Mouse (Mus musculus) embryonic facial prominence, embryonic 13.5 days (tissue): ENCODE data around the gene Fbxo44. TPM values are rescaled to one million over a fixed set of nuclear protein-coding genes. Genes with fewer than 3 reads are reported as not detected.
"Not testable (repeated sequence)": the region's sequence is repeated elsewhere in the genome, so short reads cannot be mapped to it uniquely, and the experiment has no call there.

Source experiments
- ATAC-seq: fragments of 200-750 bp; cut with Nextera tagmentation; 2 replicates; pipeline ENCODE4 v1.8.0; 2017; ENCODE audit warnings: low read depth; ENCODE audit not compliant: insufficient number of reproducible peaks, insufficient read depth, low FRiP score, low TSS enrichment
- H3K27ac ChIP-seq: fragments of 300-500 bp; sonication (generic); 2 replicates; pipeline ENCODE4 v1.5.1; 2015; ENCODE audit warnings: moderate library complexity, mild to moderate bottlenecking, inconsistent platforms
- H3K27me3 ChIP-seq: fragments of 300-500 bp; sonication (generic); 2 replicates; pipeline ENCODE4 v1.6.1; 2015; ENCODE audit warnings: mild to moderate bottlenecking, inconsistent platforms
- H3K36me3 ChIP-seq: fragments of 300-500 bp; sonication (generic); 2 replicates; pipeline ENCODE4 v1.6.1; 2015; ENCODE audit warnings: mild to moderate bottlenecking, inconsistent platforms
- H3K4me1 ChIP-seq: fragments of 300-500 bp; sonication (generic); 2 replicates; pipeline ENCODE4 v1.6.1; 2015; ENCODE audit warnings: inconsistent platforms
- H3K4me2 ChIP-seq: fragments of 300-500 bp; sonication (generic); 2 replicates; pipeline ENCODE4 v1.6.1; 2015; ENCODE audit warnings: moderate library complexity, mild to moderate bottlenecking, inconsistent platforms
- H3K4me3 ChIP-seq: fragments of 300-500 bp; sonication (generic); 2 replicates; pipeline ENCODE4 v1.5.1; 2015; ENCODE audit warnings: mild to moderate bottlenecking, inconsistent platforms
- H3K9ac ChIP-seq: fragments of 300-500 bp; sonication (generic); 2 replicates; pipeline ENCODE4 v1.6.1; 2015; ENCODE audit warnings: mild to moderate bottlenecking, inconsistent platforms
- H3K9me3 ChIP-seq: fragments of 300-500 bp; sonication (generic); 2 replicates; pipeline ENCODE4 v1.6.1; 2016; ENCODE audit warnings: inconsistent platforms
- WGBS: fragments of 180-500 bp; shearing (Covaris S2); methylation state at CpG from one replicate; pipeline ENCODE4 v1.1.7; 2015; ENCODE audit warnings: mixed read lengths; 5-methylcytosine and 5-hydroxymethylcytosine counted together
- polyA plus RNA-seq: library from polyadenylated mRNA; unstranded; fragments of >200 nt; fragmentation: Nextera tagmentation; extraction: Ambion mirVana; gene quantifications from 2 replicates; pipeline ENCODE4 v1.2.1, GENCODE M21; 2015

The Fbxo44 gene
- 13.5 TPM in 2 replicates for polyA plus RNA-seq

- peak; percentile 73 for ATAC-seq
- peaks cover 44% of the 10 kb centered on the region for H3K4me1 ChIP-seq
- under 1% methylated on average over 42 of the region's 43 CpGs for WGBS
- no peaks in the 10 kb centered on the region for H3K9me3 ChIP-seq
- H3K4me2 ChIP-seq, result peak within 1 kb of the TSS; percentile 96
- H3K4me3 ChIP-seq, result peak within 1 kb of the TSS; percentile 64
- peak within 1 kb of the TSS; percentile 77 for H3K9ac ChIP-seq
- peaks cover 60% of the 10 kb centered on the region for H3K27me3 ChIP-seq
- H3K27ac ChIP-seq, result no peak within 1 kb of the TSS
- peaks cover 13% of the 10 kb centered on the region for H3K36me3 ChIP-seq
Observed at GRCm38 (mm10) chr4:148160436-148161390, at the start of gene Fbxo44, which contains the start of gene Fbxo2. TSS of gene Fbxo44 (minus strand) at chr4:148160482. TSS of gene Fbxo2 (plus strand) at chr4:148160621.

GRCm38 (mm10) chr4:148204873-148205232 lies 44.6 kb upstream of the Fbxo44 start:
- no peak overlapping the region for H3K4me3 ChIP-seq
- H3K36me3 ChIP-seq, result no peaks in the 10 kb centered on the region
- H3K4me2 ChIP-seq, result no peak overlapping the region
- H3K9me3 ChIP-seq, result no peaks in the 10 kb centered on the region
- WGBS, result 65% methylated on average over 6 of the region's 6 CpGs
- peaks cover 16% of the 10 kb centered on the region for H3K27me3 ChIP-seq
- no peak overlapping the region for H3K27ac ChIP-seq
- no peak for ATAC-seq
- H3K9ac ChIP-seq, result 0 out of 2 replicates have a peak overlapping the region, but pooled peaks have one; percentile 21
- H3K4me1 ChIP-seq, result no peaks in the 10 kb centered on the region

- no peak overlapping the region for H3K4me3 ChIP-seq
- H3K9ac ChIP-seq, result 0 out of 2 replicates have a peak overlapping the region, but pooled peaks have one; percentile 21
- peaks cover 17% of the 10 kb centered on the region for H3K27me3 ChIP-seq
- no peaks in the 10 kb centered on the region for H3K4me1 ChIP-seq
- no peak overlapping the region for H3K4me2 ChIP-seq
- ATAC-seq, result no peak
- H3K36me3 ChIP-seq, result no peaks in the 10 kb centered on the region
- H3K27ac ChIP-seq, result no peak overlapping the region
- WGBS, result 54% methylated on average over 15 of the region's 15 CpGs
- H3K9me3 ChIP-seq, result no peaks in the 10 kb centered on the region
Observed at GRCm38 (mm10) chr4:148204061-148204872, 44.0 kb upstream of the Fbxo44 start.

GRCm38 (mm10) chr4:148203557-148203956 lies 43.3 kb upstream of the Fbxo44 start:
- Histone ChIP-seq H3K9me3 (no peaks in the 10 kb centered on the region), H3K36me3 (no peaks in the 10 kb centered on the region), H3K4me2 (no peak overlapping the region), H3K4me3 (no peak overlapping the region), H3K27me3 (peaks cover 24% of the 10 kb centered on the region), H3K4me1 (no peaks in the 10 kb centered on the region), H3K27ac (no peak overlapping the region), H3K9ac (no peak overlapping the region)
- no peak for ATAC-seq
- 92% methylated on average over 2 of the region's 2 CpGs for WGBS

GRCm38 (mm10) chr4:148198721-148199120 lies 38.4 kb upstream of the Fbxo44 start:
- no peaks in the 10 kb centered on the region for H3K36me3 ChIP-seq
- no peak overlapping the region for H3K27ac ChIP-seq
- H3K27me3 ChIP-seq, result peaks cover 23% of the 10 kb centered on the region
- ATAC-seq, result no peak
- no peak overlapping the region for H3K4me3 ChIP-seq
- WGBS, result 44% methylated on average over 10 of the region's 10 CpGs
- H3K4me1 ChIP-seq, result no peaks in the 10 kb centered on the region
- no peak overlapping the region for H3K4me2 ChIP-seq
- H3K9ac ChIP-seq, result no peak overlapping the region
- H3K9me3 ChIP-seq, result no peaks in the 10 kb centered on the region

GRCm38 (mm10) chr4:148194400-148194799 lies 34.1 kb upstream of the Fbxo44 start:
- Histone ChIP-seq H3K9me3 (no peaks in the 10 kb centered on the region), H3K4me3 (no peak overlapping the region), H3K27me3 (peaks cover 22% of the 10 kb centered on the region), H3K27ac (no peak overlapping the region), H3K4me1 (no peaks in the 10 kb centered on the region), H3K9ac (no peak overlapping the region), H3K4me2 (no peak overlapping the region), H3K36me3 (no peaks in the 10 kb centered on the region)
- no peak for ATAC-seq

GRCm38 (mm10) chr4:148192707-148193245 lies 32.5 kb upstream of the Fbxo44 start:
- H3K27ac ChIP-seq, result no peak overlapping the region
- peaks cover 12% of the 10 kb centered on the region for H3K27me3 ChIP-seq
- no peak overlapping the region for H3K4me2 ChIP-seq
- H3K9me3 ChIP-seq, result no peaks in the 10 kb centered on the region
- no peak overlapping the region for H3K4me3 ChIP-seq
- ATAC-seq, result no peak
- WGBS, result 32% methylated on average over 11 of the region's 11 CpGs
- no peaks in the 10 kb centered on the region for H3K4me1 ChIP-seq
- H3K9ac ChIP-seq, result no peak overlapping the region
- H3K36me3 ChIP-seq, result no peaks in the 10 kb centered on the region

GRCm38 (mm10) chr4:148188767-148189166 lies 28.5 kb upstream of the Fbxo44 start:
- WGBS, result 89% methylated on average over 1 of the region's 1 CpGs
- not testable (repeated sequence) for ATAC-seq, H3K4me3 ChIP-seq, H3K4me2 ChIP-seq, H3K4me1 ChIP-seq, H3K36me3 ChIP-seq, H3K27ac ChIP-seq, H3K9me3 ChIP-seq, H3K9ac ChIP-seq
- peaks cover 39% of the 10 kb centered on the region for H3K27me3 ChIP-seq

- Histone ChIP-seq H3K9me3 (no peaks in the 10 kb centered on the region), H3K36me3 (no peaks in the 10 kb centered on the region), H3K4me3 (no peak overlapping the region), H3K27ac (no peak overlapping the region), H3K9ac (no peak overlapping the region), H3K4me1 (peaks cover 8% of the 10 kb centered on the region), H3K27me3 (peaks cover 51% of the 10 kb centered on the region), H3K4me2 (no peak overlapping the region)
- 73% methylated on average over 4 of the region's 4 CpGs for WGBS
- ATAC-seq, result no peak
Observed at GRCm38 (mm10) chr4:148185819-148186218, 25.5 kb upstream of the Fbxo44 start.

GRCm38 (mm10) chr4:148184564-148184963 lies 24.3 kb upstream of the Fbxo44 start:
- Histone ChIP-seq H3K4me2 (no peak overlapping the region), H3K27me3 (peaks cover 55% of the 10 kb centered on the region), H3K9ac (no peak overlapping the region), H3K4me3 (no peak overlapping the region), H3K9me3 (no peaks in the 10 kb centered on the region), H3K4me1 (peaks cover 8% of the 10 kb centered on the region), H3K36me3 (no peaks in the 10 kb centered on the region), H3K27ac (no peak overlapping the region)
- peak; percentile 38; the same call in 1 of the 2 replicates for ATAC-seq
- 23% methylated on average over 9 of the region's 9 CpGs for WGBS

- Histone ChIP-seq H3K27me3 (peaks cover 70% of the 10 kb centered on the region), H3K9me3 (no peaks in the 10 kb centered on the region), H3K27ac (no peak overlapping the region), H3K9ac (no peak overlapping the region), H3K4me3 (no peak overlapping the region), H3K4me2 (no peak overlapping the region), H3K36me3 (no peaks in the 10 kb centered on the region), H3K4me1 (peaks cover 8% of the 10 kb centered on the region)
- WGBS, result 37% methylated on average over 8 of the region's 8 CpGs
- no peak for ATAC-seq
Observed at GRCm38 (mm10) chr4:148182363-148182762, 22.1 kb upstream of the Fbxo44 start.
